Mouse (Mus musculus) testis, adult 2 months (tissue): ENCODE results near the gene Trappc13. TPM values are rescaled to one million over a fixed set of nuclear protein-coding genes. Genes with fewer than 3 reads are reported as not detected.
A peak's percentile ranks its signal among the peaks of the same experiment; 100 is the strongest.

Source experiments
- H3K27ac ChIP-seq: fragments of 200-500 bp; 2 replicates; pipeline ENCODE4 v1.5.1; 2012; ENCODE audit warnings: low read depth, low read length; ENCODE audit not compliant: control insufficient read depth, insufficient read depth
- H3K27me3 ChIP-seq: fragments of 200-500 bp; 2 replicates; pipeline ENCODE4 v1.6.1; 2012; ENCODE audit warnings: mild to moderate bottlenecking, low read length, moderate library complexity; ENCODE audit not compliant: control insufficient read depth, insufficient read depth
- H3K36me3 ChIP-seq: fragments of 200-500 bp; 2 replicates; pipeline ENCODE4 v1.6.1; 2012; ENCODE audit warnings: mild to moderate bottlenecking, low read length; ENCODE audit not compliant: control insufficient read depth, insufficient read depth
- H3K4me1 ChIP-seq: fragments of 200-500 bp; 2 replicates; pipeline ENCODE4 v1.6.1; 2012; ENCODE audit warnings: low read length; ENCODE audit not compliant: control insufficient read depth, insufficient read depth
- H3K4me3 ChIP-seq: fragments of 200-500 bp; 2 replicates; pipeline ENCODE4 v1.5.1; 2012; ENCODE audit warnings: low read depth, mild to moderate bottlenecking, low read length, moderate library complexity, mixed read lengths; ENCODE audit not compliant: control insufficient read depth
- CTCF ChIP-seq: fragments of 200-500 bp; IDR thresholded peaks from 2 replicates; pipeline ENCODE4 v1.5.1; 2012; ENCODE audit warnings: low read depth, mild to moderate bottlenecking, inconsistent platforms, low read length, moderate library complexity; ENCODE audit not compliant: control insufficient read depth, insufficient read depth, insufficient replicate concordance
- POLR2A ChIP-seq: fragments of 200-500 bp; IDR thresholded peaks from 2 replicates; pipeline ENCODE4 v1.6.1; 2012; ENCODE audit warnings: low read depth, mild to moderate bottlenecking, inconsistent platforms, low read length, moderate library complexity; ENCODE audit not compliant: control insufficient read depth
- polyA plus RNA-seq: library from polyadenylated mRNA; depleted of rRNA; stranded (reverse); fragments of >200 nt; gene quantifications from 2 replicates; pipeline ENCODE4 v1.2.3, GENCODE M21; 2012

The Trappc13 gene
- polyA plus RNA-seq, 1 experiment, result 2.8 TPM

- no peak overlapping the region for H3K4me3 ChIP-seq
- TF ChIP-seq CTCF (no peak), POLR2A (no peak)
- peaks cover 9% of the 10 kb centered on the region for H3K4me1 ChIP-seq
- no peak overlapping the region for H3K27ac ChIP-seq
- no peaks in the 10 kb centered on the region for H3K27me3 ChIP-seq
- no peaks in the 10 kb centered on the region for H3K36me3 ChIP-seq
Observed at GRCm38 (mm10) chr13:104113782-104114181, 64.5 kb downstream of the Trappc13 start.

GRCm38 (mm10) chr13:104112266-104112900 is 65.9 kb downstream of the Trappc13 start:
- H3K27ac ChIP-seq, result no peak overlapping the region
- H3K4me3 ChIP-seq, result no peak overlapping the region
- H3K4me1 ChIP-seq, result peaks cover 10% of the 10 kb centered on the region
- no peaks in the 10 kb centered on the region for H3K27me3 ChIP-seq
- TF ChIP-seq POLR2A (no peak), CTCF (no peak)
- H3K36me3 ChIP-seq, result no peaks in the 10 kb centered on the region

- Histone ChIP-seq H3K36me3 (no peaks in the 10 kb centered on the region), H3K4me1 (peaks cover 10% of the 10 kb centered on the region), H3K4me3 (no peak overlapping the region; the same call in 1 of the 2 replicates), H3K27ac (no peak overlapping the region), H3K27me3 (no peaks in the 10 kb centered on the region)
- no peak for TF ChIP-seq CTCF
- TF ChIP-seq POLR2A, result no peak
Observed at GRCm38 (mm10) chr13:104110526-104110925, 67.7 kb downstream of the Trappc13 start.

GRCm38 (mm10) chr13:104109816-104110521 is 68.3 kb downstream of the Trappc13 start:
- H3K4me3 ChIP-seq, result peak overlapping the region; percentile 92
- H3K4me1 ChIP-seq, result peaks cover 10% of the 10 kb centered on the region
- no peaks in the 10 kb centered on the region for H3K36me3 ChIP-seq
- H3K27ac ChIP-seq, result no peak overlapping the region
- H3K27me3 ChIP-seq, result no peaks in the 10 kb centered on the region
- TF ChIP-seq POLR2A, result no peak
- TF ChIP-seq CTCF, result no peak

GRCm38 (mm10) chr13:104109288-104109815 is 68.9 kb downstream of the Trappc13 start, which contains the start of the genes Nln and Sgtb:
Nln (minus strand) TSS chr13:104109614.
Sgtb (plus strand) TSS chr13:104109741.
- Histone ChIP-seq H3K4me3 (peak within 1 kb of the TSS; percentile 94), H3K27ac (peak within 1 kb of the TSS; percentile 71), H3K36me3 (no peaks in the 10 kb centered on the region), H3K4me1 (peaks cover 10% of the 10 kb centered on the region), H3K27me3 (no peaks in the 10 kb centered on the region)
- no peak for TF ChIP-seq CTCF
- peak; percentile 81 for TF ChIP-seq POLR2A

GRCm38 (mm10) chr13:104108651-104109287 is 69.5 kb downstream of the Trappc13 start:
- H3K27me3 ChIP-seq, result no peaks in the 10 kb centered on the region
- H3K4me3 ChIP-seq, result peak overlapping the region; percentile 94
- H3K4me1 ChIP-seq, result peaks cover 10% of the 10 kb centered on the region
- TF ChIP-seq CTCF (no peak), POLR2A (no peak)
- peak overlapping the region; percentile 71 for H3K27ac ChIP-seq
- no peaks in the 10 kb centered on the region for H3K36me3 ChIP-seq

GRCm38 (mm10) chr13:104101606-104102235 is 76.5 kb downstream of the Trappc13 start:
- Histone ChIP-seq H3K27me3 (no peaks in the 10 kb centered on the region), H3K36me3 (no peaks in the 10 kb centered on the region), H3K4me3 (no peak overlapping the region), H3K4me1 (no peaks in the 10 kb centered on the region), H3K27ac (no peak overlapping the region)
- no peak for TF ChIP-seq CTCF
- TF ChIP-seq POLR2A, result no peak
